Mouse (Mus musculus) natural killer cell, adult 2 months (primary cell): ENCODE measurements around the gene Nek4.
A peak's percentile ranks its signal among the peaks of the same experiment; 100 is the strongest.

Source experiments
- DNase-seq, 2 experiments: peaks; one replicate each; pipeline ENCODE4 v3.0.0; 2022; ENCODE audit warnings: low spot score in 2 of 2

Nek4 gene

DNA sequence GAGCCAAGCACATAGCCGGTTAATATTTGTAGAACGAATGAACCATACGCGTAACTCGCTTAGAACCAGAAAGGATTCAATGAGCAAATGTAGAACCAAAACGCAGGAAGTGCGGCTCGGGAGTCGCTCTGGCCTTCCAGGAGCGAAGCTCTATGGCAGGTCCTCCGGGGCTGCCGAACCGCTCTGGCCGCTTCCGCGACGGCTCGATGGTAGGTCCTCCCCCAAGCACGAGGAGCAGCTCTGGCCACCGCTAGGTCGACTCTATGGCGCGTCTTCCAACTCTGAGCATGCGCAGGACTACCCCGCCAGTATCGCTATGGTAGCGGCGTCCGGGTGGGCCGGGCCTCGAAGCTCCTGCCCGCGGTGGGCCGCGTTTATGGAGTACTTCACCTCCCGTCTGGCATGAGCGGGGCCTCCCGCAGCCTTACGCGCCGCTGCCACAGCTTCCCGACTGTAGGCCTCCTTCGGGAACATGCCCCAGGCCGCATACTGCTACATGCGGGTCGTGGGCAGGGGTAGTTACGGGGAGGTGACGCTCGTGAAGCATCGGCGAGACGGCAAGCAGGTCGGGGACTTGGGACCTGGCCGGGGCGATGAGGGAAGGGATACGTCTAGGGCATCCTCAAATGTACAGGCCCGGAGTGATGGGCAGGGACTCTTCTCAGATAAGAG, at the start of gene Nek4:
Gene Nek4, plus strand, starts transcription at position 224 of the 672 bp plus-strand sequence.
- peak; percentile 95 to 96 for DNase-seq

DNA sequence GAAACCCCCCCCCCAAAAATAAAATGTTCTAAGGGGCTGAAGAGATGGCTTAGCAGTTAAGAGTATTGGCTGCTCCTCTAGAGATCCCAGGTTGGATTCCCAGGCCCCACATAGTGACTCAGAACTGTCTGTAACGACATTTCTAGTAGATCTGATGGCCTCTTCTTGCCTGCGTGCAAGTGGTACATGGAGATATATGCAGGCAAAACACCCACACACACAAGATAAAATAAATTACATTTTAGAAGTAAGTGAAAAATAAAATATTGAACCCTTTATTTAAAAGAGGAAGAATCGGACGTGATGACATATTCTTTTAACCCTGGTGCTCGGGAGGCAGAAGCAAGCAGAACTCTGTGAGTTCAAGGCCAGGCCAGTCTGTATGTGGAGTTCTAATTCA, 48.5 kb upstream of the Nek4 start:
- DNase-seq = no peak

DNA sequence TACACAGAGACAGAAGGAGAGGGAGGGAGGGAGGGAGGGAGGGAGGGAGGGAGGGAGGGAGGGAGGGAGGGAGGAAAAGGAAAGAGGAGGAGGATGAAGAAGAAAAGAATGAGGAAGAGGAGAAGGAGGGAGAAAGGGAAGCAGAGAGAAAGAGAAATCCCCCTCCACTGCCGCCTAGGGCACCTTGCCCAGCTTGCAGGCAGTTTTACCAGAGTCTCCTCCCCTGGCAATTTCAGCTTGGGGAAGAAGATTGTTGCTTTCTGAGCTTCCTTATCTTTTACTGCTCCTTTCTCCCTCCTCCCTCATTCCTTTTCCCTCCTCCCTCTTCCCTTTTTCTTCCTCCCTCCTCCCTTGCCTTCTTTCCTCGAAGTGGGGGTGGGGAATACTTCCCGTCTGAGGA, 48.1 kb upstream of the Nek4 start:
- DNase-seq = no peak

- DNase-seq = no peak
These were observed 46.9 kb upstream of the Nek4 start for GRCm38 (mm10) chr14:30904307-30904706.

DNA sequence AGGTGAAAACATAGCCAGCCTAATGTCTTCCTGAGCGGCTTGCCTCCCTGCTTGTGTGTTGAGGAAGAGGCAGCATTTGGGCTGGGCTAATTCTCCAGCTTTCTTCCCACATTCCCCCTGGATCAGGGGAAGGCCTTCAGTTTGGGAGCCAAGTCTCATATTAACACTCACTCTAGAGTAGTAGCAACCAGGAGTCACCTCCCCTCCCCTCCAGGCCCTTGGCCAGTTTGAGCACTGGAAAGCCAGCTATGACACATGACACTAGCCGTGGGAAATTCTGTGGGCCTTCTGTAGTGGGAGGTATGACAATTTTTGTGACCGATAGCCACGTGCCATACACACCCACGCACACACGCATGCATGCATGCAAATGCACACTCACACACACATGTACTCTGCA, 45.2 kb upstream of the Nek4 start:
- no peak for DNase-seq

DNA sequence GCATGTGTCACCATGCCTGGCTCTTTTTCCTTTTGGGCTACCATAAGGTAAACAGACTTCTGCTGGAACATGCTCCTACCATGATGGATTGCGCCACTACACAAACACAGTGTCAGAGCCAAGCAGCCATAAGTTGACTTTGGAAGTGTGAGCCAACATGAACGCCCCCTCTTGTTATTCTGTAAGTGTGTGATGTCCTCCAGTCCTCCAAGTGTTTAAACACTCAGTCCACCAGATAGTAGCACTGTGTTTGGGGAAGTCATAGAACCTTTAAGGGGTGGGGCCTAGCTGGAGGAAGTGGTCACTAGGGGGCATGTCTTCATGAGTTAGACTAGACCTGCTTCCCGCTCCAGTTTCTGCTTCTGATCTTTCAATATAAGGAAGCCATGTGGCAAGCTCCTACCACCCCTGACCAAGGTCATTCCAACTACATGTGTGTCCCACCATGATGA, 43.3 kb upstream of the Nek4 start:
- DNase-seq = peak in 1 of 2 experiments; percentile 16

GRCm38 (mm10) chr14:30911141-30911540, 40.0 kb upstream of the Nek4 start:
- DNase-seq = no peak

- no peak for DNase-seq
These were observed 38.5 kb upstream of the Nek4 start for GRCm38 (mm10) chr14:30912641-30913040.

DNA sequence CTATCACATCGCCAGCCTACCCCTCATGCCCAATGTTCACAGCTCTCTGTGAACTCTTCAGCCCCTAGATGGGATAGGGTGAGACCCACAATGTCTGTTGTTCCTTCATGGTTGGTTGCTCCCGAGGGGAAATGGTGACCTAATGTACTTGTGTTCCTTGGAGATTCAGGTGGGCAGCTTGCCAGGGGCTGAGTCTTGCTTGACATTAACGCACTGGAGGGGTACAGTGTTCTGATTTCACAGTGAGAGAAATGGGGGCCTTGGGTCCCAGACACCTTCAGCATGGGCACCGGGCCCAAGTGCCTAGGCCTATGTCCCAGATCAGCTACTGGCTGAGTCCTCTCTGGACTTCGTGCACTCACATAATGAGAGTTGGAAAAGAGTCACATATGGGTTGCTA, 37.8 kb upstream of the Nek4 start:
- DNase-seq = no peak

GRCm38 (mm10) chr14:30916516-30916915, 34.7 kb upstream of the Nek4 start:
- DNase-seq = no peak

DNA sequence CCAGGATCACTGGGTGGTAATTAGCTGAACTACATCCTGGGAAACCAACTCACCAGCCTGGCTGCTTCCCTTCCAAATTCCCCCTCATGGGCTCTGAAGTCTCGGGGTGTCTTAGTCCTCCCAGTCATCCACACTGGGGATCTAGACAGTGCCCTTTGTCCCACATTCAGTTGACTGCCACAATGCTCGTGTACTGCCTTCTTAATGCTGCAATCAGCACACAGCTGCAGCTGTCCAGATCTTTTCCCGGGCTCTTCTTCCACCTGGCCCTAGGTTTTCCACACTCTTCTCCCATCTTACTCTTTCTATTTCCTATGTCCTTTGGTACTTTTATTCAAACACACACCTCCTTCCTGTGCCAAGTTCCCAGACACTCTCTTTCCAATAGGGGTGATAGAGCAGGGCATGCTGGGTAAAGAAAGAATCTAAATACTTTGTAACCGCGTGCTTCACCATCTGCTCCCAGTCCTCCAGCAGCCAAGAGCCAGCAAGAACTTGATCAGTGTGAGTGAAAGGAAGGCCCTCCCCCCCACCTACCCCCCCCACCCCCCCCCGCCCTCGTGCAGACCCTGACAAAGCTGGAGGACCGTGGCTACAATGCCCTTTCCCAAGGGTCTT, 29.0 kb upstream of the Nek4 start:
- DNase-seq = no peak

- DNase-seq = no peak
These were observed 27.6 kb upstream of the Nek4 start, which contains the start of gene Itih3 for GRCm38 (mm10) chr14:30923375-30924105. Gene Itih3, minus strand, starts transcription at chr14:30923760.

DNA sequence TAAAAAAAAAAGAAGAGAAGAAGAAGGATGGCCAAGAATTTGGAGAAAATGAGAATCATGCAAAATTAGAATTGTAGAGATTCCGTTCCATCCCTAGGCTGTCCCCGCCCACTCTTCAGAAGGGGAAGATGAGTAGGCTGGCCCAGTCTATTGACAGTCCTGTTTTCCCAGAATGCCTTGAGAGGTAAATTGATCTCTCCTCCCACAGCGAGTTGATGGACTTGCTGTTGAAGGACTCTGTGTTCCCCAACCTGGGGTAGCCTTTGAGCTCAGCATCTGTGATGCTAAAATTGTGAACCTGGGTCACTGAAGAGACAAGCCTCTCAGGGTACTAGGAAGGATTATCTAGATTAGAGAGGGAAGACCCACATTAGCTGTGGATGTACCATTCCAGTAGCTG, 25.7 kb upstream of the Nek4 start:
- no peak for DNase-seq

GRCm38 (mm10) chr14:30930386-30930785, 20.8 kb upstream of the Nek4 start:
- DNase-seq = no peak

GRCm38 (mm10) chr14:30933351-30933750, 17.8 kb upstream of the Nek4 start:
- no peak for DNase-seq

- no peak for DNase-seq
These were observed 8.9 kb upstream of the Nek4 start for GRCm38 (mm10) chr14:30942254-30942653.

DNA sequence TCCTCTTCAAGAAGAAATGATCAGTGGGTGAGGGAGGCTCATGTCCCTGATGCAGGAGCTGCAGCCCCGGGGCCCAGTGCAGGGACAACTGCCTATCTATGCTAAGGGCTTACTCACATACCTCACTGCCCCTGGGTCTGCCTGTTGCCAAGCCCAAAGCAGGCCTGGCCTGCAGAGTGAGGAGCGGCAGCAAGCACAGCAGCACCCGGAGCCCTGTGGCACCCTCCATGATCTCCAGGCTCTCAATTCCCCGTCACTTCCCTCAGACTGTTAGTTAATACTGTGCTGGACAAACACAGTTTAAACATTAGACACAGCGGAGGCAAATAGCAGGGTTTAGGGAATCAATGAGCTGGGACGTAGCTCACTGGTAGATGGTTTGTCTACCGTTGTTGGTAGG, 8.1 kb upstream of the Nek4 start, which contains the start of gene Itih1:
Gene Itih1, minus strand, starts transcription at position 252 of the 400 bp plus-strand sequence.
- DNase-seq = no peak

GRCm38 (mm10) chr14:30943860-30944674, 7.1 kb upstream of the Nek4 start:
- peak; percentile 37 to 49 for DNase-seq

DNA sequence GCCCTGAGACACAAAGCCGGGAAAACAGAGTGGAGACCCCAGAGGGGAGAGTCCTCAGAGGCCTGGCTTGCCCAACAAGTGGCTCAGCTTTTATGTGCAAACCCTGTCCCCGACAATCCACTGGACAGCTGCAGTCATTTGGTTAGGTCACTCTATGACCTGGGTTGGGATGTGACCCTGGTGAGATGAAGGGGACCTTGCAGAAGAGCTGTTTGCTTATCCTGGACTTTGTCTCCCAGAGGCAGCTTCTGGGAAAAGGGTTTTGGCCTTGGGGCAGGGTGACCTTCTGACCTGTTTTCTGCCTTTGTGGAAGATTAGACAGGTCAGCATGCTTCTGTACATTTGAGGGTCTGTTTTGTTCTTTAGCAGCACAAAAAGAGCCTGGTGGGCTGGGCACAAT, 6.4 kb upstream of the Nek4 start:
- no peak for DNase-seq

DNA sequence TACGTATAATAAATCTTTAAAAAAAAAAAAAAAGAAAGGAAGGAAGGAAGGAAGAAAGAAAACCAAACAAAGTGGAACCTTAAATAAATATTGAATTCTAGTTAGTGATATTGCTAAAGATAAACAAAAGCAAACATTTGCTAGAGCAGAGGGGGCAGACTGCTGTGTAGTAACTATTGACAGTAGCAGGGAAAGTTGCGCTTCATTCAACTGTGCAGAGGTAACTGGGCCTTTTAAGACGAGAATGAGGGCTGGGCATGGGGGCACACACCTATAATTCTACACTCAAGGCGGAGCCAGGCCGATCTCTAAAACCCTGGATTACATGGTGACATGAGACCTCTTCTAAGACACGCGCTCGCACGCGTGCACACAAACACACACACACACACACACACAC, 1.2 kb upstream of the Nek4 start:
- DNase-seq = no peak

DNA sequence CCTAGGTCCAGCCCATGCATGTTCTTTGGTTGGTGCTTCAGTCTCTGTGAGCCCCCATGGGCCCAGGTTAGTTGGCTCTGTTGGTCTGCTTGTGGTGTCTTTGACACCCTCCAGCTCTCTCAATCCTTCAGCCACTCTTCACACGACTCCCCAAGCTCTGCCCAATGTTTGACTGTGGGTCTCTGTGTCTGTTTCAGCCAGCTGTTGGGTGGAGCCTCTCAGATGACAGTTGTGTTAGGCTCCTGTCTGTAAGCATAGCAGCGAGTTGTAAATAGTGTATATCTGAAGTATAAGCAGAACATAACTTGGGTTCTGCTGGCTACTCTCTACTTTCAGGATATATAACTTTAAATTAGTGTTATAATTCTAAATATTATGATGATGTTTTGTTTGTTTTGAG, 7.3 kb downstream of the Nek4 start:
- no peak for DNase-seq

- DNase-seq = no peak
These were observed 7.9 kb downstream of the Nek4 start for GRCm38 (mm10) chr14:30959031-30959430.
